Mouse (Mus musculus) urinary bladder, postnatal 25 days (tissue): ENCODE results near the gene AK157302.
A peak's percentile ranks its signal among the peaks of the same experiment; 100 is the strongest.
"Not testable (repeated sequence)": the region's sequence is repeated elsewhere in the genome, so short reads cannot be mapped to it uniquely, and the experiment has no call there.

Experiments used
- DNase-seq: peaks from one replicate; pipeline ENCODE4 v3.0.0; 2022; ENCODE audit warnings: low spot score

Gene AK157302

DNA sequence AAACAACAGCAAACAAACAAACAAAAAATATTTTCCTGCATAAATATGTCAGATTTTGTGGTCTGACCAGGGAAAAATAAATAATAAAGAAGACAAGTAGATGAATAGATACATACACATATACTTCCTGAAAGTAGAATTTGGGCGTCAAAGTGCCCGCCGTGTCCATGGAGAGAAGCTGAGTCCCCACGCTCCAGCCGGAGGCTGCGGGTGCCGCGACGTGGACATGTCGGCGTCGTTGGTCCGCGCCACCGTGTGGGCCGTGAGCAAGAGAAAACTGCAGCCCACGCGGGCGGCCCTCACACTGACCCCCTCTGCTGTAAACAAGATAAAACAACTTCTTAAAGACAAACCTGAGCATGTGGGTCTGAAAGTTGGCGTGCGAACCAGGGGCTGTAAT, at the start of gene AK157302:
Gene AK157302 (plus strand): TSS at position 144 of the 400 bp plus-strand sequence.
- no peak for DNase-seq

GRCm38 (mm10) chr13:21446796-21447195, 48.2 kb upstream of the AK157302 start:
- DNase-seq, result no peak

- no peak for DNase-seq
Measured at GRCm38 (mm10) chr13:21447856-21448614, 47.0 kb upstream of the AK157302 start.

- DNase-seq, result no peak
Measured at GRCm38 (mm10) chr13:21453042-21453441, 42.0 kb upstream of the AK157302 start.

- peak; percentile 78 for DNase-seq
Measured at GRCm38 (mm10) chr13:21453449-21453848, 41.6 kb upstream of the AK157302 start, which contains the start of gene Zscan26. TSS of gene Zscan26 (minus strand) at chr13:21453730.

GRCm38 (mm10) chr13:21454133-21454532, 40.9 kb upstream of the AK157302 start:
- no peak for DNase-seq

DNA sequence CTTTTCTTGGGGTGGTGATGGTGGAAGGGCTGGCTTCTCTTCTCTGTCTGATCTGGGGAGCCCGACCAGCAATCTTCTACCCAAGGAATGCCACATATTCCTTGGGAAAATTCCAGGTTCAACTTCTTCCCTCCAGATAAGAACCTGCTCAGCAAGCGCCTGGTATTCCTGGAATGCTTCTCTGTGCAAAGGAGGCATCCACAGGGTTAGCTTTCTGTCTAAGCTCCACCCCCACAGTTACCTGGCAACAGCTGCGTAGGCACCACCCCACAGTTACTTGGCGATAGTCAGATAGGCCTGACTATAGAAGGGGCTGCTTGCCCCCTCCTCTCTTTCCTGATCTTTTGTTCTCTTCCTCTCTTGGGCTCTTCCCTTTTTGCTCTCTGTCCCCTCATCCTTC, 38.7 kb upstream of the AK157302 start:
- DNase-seq, result no peak

GRCm38 (mm10) chr13:21462516-21462915, 32.5 kb upstream of the AK157302 start:
- not testable (repeated sequence) for DNase-seq

- DNase-seq, result no peak
Measured at GRCm38 (mm10) chr13:21467336-21467735, 27.7 kb upstream of the AK157302 start.

GRCm38 (mm10) chr13:21468061-21469019, 26.7 kb upstream of the AK157302 start, which contains the start of gene Nkapl:
TSS of gene Nkapl (minus strand) at chr13:21468509.
- peak; percentile 78 for DNase-seq

DNA sequence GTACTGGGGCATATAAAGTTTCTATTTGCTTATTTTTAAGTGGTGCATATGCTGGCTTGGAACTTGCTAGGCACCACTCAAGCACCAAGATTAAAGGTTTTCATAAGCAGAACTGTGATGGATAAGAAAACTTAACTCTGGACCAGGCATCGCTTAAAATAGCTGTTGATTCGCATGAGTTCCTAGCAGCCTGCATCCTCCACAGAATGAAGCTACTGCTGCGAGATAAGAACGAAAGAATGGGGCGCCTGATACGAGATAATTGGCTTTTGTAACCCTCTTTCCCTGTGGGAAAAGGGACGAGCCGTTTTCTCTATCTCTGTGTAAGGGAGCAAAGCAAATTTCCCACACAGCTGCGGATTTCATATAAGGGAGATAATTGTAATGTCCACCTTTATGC, 25.9 kb upstream of the AK157302 start:
- no peak for DNase-seq

DNA sequence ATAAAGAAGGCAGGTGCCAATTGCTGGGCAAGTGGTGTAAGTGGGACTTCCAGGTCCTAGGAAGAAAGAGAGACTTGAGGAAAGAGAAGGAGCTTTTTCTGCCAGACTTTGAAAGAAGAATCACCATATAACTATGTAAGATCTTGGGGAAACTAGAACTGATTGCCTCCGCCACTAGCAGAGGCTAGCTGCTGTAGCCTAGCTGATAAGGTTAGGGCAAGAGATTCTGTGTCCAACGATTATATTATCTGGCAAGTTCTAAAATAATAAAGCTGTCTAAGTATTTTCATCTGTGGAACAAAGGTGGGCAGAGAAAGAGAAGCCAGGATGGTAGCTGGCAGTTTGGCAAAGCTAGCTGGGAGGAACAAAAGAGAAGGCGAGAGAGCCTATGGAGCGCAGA, 22.6 kb upstream of the AK157302 start:
- no peak for DNase-seq

DNA sequence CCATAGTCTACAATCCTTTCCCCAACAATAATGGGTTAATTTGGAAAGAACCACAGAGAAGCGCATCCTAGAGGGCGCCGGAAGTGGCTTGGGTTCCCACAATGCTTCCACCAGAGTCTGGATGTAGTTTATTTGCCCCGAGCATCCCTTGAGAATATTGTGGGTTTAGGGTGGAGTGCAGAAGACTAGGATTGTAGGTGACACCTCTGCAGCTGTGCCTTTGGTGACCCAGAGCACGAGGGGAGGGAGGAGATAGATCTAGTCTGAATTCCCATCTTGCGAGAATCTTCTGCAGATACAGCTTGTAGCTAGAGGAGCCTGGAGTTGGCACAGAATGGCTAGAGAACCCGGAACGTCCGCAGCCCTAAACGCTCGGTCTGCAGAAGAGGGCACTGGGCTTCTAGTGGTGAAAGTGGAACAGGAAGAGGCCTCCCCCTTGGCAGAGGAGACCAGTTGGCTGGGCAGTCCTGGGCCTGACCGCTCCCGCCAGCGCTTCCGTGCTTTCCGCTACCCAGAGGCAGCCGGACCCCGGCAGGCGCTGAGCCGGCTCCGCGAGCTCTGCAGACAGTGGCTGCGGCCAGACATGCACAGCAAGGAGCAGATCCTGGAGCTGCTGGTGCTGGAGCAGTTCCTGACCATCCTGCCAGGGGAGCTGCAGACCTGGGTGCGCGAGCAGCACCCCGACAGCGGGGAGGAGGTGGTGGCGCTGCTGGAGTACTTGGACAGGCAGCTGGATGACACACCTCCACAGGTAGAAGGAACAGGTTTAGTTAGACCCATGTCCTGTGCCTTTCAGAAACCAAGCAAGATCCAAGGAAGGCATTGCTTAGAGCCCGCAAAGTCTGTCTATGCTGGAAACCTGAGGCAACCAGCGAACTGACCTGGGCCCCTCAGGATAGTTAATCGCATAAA, 16.0 kb upstream of the AK157302 start, which contains the start of the genes Zkscan4 and Gm10065:
Gene Zkscan4 (plus strand): TSS at position 149 of the 912 bp plus-strand sequence.
Gene Gm10065 (minus strand): TSS at position 683 of the 912 bp plus-strand sequence.
- DNase-seq, result peak; percentile 55

DNA sequence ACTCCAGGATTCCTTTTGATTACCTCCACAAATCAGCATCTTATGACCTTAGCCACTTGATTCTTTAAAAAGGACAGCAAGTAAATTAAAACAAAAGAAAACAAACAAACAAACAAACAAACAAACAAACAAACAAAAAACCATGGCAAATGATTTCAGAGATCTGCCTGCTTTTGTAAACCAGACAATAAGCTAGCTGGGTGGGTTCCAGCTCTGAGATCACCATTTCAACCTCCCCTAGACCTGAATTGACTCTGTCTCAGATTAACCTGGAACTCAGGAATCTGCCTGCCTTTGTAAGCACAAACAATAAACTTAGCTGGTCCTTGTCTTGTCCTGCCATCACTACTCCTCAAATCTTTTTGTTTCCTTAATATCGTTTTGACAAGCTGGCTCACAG, 8.1 kb upstream of the AK157302 start:
- DNase-seq, result no peak

DNA sequence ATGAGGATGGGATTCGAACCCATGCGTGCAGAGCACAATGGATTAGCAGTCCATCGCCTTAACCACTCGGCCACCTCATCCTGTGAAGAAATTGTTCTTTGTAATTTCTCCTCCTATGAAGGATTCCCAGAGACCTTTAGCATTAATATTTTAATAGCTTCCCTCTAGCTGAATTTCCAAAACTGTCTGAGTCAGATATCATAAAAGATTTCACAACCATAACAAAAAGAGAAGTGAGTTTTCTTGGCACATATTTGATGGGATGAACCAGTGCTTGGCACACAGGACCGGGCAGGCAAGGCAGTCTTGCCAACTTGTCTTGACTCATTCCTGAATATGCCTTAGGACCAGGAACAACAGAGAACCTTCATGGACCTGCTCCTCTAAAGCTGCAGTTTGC, 2.2 kb upstream of the AK157302 start:
- DNase-seq, result no peak

DNA sequence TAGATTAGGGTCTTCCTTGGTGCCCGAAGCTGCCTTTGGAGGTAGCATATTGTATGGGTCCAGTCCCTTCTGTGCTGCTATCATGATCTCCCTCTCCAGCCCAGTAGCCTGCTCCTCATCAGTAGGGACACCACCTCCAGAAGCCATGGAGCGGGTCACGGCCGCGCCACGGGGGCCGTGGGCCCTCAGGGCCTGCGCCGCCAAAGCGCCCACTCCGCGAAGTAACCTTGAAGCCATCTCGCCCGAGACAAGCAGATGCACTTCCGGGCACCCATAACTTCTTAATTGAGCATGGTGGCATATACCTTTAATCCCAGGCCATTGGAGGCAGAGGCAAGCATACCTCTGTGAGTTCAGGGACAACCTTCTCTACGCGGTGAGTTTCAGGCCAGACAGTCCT, 6.2 kb downstream of the AK157302 start, which contains the start of gene Gm11273:
Gene Gm11273 (minus strand): TSS at position 237 of the 400 bp plus-strand sequence.
- not testable (repeated sequence) for DNase-seq

GRCm38 (mm10) chr13:21502296-21502695, 7.3 kb downstream of the AK157302 start:
- no peak for DNase-seq

DNA sequence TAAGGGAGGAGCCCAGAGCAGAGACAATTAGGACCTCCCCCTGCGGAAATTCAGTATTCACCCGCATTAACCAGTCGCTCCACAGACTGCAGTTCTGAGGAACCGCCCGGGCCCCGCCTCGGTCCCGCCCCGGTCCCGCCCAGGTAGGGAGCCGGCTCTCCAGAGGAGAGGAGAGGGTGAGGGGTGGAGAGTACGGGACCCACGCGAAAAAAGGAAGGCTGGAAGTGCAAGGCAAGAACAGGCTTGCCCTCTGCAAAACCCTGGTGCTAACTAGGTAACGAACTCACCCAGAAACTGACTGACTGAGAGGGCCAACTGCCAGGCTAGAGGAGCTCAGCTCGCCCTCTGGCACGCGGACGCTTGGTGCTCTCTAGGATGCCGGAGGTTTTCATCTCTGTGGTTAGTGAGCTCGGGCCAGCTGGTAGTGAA, 11.2 kb downstream of the AK157302 start:
- DNase-seq, result peak; percentile 63

GRCm38 (mm10) chr13:21530136-21530535, 35.1 kb downstream of the AK157302 start:
- DNase-seq, result no peak

- DNase-seq, result peak; percentile 82
Measured at GRCm38 (mm10) chr13:21530781-21531201, 35.8 kb downstream of the AK157302 start, which contains the start of gene Zkscan8. TSS of gene Zkscan8 (minus strand) at chr13:21531120.

DNA sequence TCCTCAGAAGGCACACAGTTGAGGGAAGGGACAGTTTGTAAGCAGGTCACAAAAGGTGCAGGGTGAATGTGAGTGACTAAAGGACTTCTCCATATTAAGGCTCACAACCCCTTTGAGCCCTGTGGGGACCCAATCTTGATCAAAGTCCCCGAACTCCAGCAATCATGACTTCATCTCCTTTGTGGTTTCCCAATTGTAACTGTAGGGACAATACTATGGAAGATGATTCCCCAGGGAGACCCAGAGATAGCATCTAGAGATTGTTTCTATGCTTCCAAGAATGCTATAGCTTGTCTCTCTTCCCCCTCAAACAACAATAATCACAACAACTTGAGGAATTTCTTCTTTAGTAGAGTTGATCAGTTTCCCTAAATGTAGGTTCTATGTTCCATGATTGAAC, 47.7 kb downstream of the AK157302 start, which contains the start of gene Olfr1366:
Gene Olfr1366 (minus strand): TSS at position 101 of the 400 bp plus-strand sequence.
- DNase-seq, result no peak
